Mouse (Mus musculus) urinary bladder, postnatal 10 days (tissue): ENCODE measurements around the gene Fbxw2.
"Not testable (repeated sequence)": the region's sequence is repeated elsewhere in the genome, so short reads cannot be mapped to it uniquely, and the experiment has no call there.

Experiments
- DNase-seq: peaks from one replicate; pipeline ENCODE4 v3.0.0; 2022; ENCODE audit warnings: low spot score

The Fbxw2 gene

GRCm38 (mm10) chr2:34825827-34826459 lies at the start of gene Fbxw2:
Gene Fbxw2, minus strand, starts transcription at chr2:34826311.
- peak; percentile 75 for DNase-seq

DNA sequence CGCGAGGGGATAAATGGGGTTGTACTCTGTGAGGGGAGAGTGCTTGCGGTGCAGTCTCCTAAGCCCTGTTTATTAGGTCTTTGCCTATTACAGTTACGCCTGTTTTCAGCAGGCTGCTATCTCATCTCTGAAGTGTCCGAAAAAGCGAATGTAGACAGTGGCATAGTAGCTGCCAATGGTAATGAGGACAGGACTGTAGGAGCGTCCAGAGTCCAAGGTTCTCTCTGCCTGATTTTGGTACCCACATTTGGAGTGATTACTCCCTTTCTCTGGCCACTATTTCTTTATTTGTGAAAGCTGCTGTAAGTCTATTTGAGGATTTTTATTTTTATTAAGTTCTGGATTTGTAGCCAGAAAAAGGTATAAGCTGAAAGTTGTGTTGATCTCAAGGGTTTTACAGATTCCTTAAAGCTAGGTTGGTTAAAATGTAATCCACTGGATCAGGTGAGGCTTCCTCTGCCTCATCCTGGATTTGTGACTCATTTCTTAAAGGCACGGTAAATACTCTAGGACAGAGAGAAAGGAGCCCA lies 48.8 kb upstream of the Fbxw2 start, which contains the start of gene Psmd5:
Gene Psmd5 (minus strand): TSS at position 153 of the 530 bp plus-strand sequence.
- no peak for DNase-seq

GRCm38 (mm10) chr2:34874271-34874670 lies 48.2 kb upstream of the Fbxw2 start, which contains the start of gene Cutal:
Gene Cutal, plus strand, starts transcription at chr2:34874396.
- DNase-seq: no peak

GRCm38 (mm10) chr2:34870520-34871474 lies 44.7 kb upstream of the Fbxw2 start:
- peak; percentile 61 for DNase-seq

- DNase-seq: no peak
Measured at GRCm38 (mm10) chr2:34869680-34870079, 43.6 kb upstream of the Fbxw2 start.

GRCm38 (mm10) chr2:34857728-34858127 lies 31.6 kb upstream of the Fbxw2 start:
- DNase-seq: no peak

DNA sequence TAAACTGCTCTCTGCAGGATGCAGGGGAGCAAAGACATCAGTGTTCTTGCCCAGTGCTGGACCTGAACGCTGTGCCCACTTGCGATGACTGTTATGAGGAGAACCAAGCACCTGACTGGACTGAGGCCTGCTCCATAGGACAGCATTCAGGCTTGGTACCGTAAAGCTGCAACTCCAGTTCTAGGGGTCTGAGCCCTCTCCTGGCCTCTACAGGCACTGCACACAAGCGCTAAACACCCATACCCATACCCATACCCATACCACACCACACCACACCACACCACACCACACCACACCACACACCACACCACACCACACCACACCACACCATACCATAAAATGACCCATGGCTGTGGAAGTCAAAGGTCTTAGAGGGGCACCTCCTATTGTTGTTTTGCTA lies 29.2 kb upstream of the Fbxw2 start:
- no peak for DNase-seq

DNA sequence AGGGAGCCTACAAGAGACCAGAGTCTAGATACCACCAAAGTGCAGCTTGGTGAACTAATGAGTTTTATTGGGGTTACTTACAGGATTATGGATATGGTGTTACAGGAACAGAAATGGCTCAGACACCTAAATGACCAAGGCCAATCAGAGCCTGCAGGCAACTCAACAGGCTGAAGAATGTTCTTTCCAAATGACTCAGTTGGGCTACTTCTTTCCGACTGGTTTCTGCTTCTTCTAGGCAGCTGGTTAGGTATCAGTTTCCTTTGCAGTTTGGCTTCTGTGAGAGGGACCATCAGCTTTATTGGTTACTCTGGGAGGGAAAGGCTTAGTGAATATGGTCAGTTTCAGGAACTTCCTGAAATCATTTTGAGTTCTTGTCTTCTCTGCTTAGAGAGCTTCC lies 21.6 kb upstream of the Fbxw2 start:
- DNase-seq: no peak

- no peak for DNase-seq
Measured at GRCm38 (mm10) chr2:34843211-34843939, 17.3 kb upstream of the Fbxw2 start.

DNA sequence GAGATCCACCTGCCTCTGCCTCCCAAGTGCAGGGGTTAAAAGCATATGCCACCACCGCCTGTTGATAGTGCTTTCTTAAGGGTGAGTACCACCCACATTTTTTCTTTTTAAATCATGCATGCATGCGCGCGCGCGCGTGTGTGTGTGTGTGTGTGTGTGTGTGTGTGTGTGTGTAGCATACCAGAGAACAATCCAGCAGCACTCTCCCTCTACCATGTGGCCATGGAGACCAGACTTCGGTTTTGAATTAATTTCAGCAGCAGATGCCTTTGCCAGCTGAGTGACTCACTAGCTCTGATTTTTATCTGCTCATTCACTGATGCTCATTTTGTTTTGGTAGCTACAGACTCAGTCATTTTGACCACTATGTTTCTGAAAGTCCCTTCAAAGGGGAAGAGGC lies 15.6 kb upstream of the Fbxw2 start:
- DNase-seq: no peak

DNA sequence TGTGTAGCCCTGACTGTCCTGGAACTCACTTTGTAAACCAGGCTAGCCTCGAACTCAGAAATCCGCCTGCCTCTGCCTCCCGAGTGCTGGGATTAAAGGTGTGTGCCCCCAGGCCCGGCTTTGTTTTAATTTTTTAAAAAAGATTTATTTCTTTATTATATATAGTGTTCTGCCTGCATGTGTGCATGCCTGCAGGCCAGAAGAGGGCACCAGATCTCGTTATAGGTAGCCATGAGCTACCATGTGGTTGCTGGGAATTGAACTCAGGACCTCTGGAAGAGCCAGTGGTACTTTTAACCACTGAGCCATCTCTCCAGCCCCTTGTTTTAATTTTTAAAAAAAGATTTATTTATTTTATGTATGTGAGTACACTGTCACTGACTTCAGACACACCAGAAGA lies 14.0 kb upstream of the Fbxw2 start:
- not testable (repeated sequence) for DNase-seq

- DNase-seq: no peak
Measured at GRCm38 (mm10) chr2:34835669-34836068, 9.6 kb upstream of the Fbxw2 start.

DNA sequence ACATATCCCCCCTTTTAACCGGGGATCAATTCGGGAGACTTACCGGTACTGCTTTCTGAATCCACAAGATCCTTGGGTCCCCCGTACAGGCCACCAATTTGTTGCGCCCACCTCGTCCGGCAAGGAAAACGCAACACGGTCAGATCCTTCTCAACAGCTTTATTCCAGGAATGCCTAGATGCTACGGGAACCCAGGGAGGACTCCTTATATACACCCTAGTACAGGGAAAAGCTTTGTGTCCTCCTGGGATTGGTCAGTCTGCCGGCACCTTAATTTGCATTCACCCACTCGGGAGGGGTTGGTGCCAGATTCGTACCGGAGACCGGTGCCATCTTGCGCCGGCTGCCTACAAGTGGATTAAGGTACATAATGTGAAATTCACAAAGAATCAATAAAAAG lies 7.5 kb upstream of the Fbxw2 start:
- DNase-seq: no peak

GRCm38 (mm10) chr2:34832766-34833457 lies 6.8 kb upstream of the Fbxw2 start, which contains the start of gene Gm34653:
Gene Gm34653, plus strand, starts transcription at chr2:34833007.
- DNase-seq: not testable (repeated sequence)

- DNase-seq: not testable (repeated sequence)
Measured at GRCm38 (mm10) chr2:34830066-34830465, 4.0 kb upstream of the Fbxw2 start.

- DNase-seq: no peak
Measured at GRCm38 (mm10) chr2:34828026-34828425, 1.9 kb upstream of the Fbxw2 start.

GRCm38 (mm10) chr2:34827591-34827990 lies 1.5 kb upstream of the Fbxw2 start:
- DNase-seq: no peak

DNA sequence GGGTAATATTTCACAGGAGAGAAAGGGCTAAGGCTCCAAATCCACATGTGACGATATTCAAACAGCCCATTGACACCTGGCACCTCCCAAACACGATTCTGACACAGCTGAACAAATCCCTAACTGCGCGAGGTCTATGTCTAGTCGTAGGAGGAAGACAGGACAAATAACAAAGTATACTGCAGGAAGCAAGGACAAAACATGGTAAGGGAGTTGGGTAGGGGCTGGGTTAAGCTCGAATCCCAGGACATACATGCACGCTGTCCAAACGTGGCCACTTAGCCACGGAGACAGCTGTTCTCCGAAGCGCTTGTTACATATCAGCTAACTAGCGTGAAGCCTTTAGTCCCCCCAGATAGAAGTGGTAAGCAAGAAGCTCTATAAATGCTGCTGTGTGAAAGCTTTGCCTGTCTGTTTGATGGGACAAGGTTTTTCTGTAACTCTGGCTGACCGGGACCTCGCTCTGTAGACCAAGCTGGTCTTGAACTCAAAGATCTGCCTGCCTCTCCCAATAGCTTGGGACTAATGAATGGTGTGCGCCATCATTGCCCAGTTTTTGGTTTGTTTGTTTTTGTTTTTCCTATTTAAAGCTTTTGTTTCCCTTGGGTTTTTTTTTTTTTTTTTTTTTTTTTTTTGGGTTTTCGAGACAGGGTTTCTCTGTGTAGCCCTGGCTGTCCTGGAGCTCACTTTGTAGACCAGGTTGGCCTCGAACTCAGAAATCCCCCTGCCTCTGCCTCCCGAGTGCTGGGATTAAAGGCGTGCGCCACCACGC lies 535 bp upstream of the Fbxw2 start:
- DNase-seq: no peak

GRCm38 (mm10) chr2:34818492-34818891 lies 7.6 kb downstream of the Fbxw2 start:
- no peak for DNase-seq

- DNase-seq: not testable (repeated sequence)
Measured at GRCm38 (mm10) chr2:34815893-34816292, 10.2 kb downstream of the Fbxw2 start.

DNA sequence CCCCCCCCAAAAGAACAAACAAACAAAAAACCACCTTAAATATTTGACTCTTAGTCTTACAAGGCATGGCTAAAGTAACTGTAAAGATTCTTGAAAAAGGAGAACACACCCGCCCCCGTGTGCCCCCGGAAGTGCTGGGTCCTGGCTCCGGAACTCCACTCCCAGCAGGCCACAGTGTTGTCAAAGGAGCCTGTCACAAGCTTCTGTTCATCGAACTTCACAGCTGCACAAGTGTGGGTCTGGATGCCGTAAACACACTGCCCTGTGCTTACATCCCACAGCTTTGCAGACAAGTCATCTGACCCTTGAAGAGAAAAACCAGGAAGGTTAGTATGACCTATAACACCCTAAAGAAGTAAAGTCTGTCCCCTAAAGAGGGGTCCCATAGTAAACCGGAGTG lies 13.4 kb downstream of the Fbxw2 start:
- no peak for DNase-seq
